Mouse (Mus musculus) stomach, postnatal 0 days (tissue): ENCODE results near the gene Megf9.

ENCODE experiments used
- CTCF ChIP-seq: IDR thresholded peaks from 2 replicates; pipeline ENCODE4 v1.5.1; 2016; ENCODE audit warnings: antibody characterized with exemption, low read depth, mild to moderate bottlenecking, moderate library complexity
- EP300 ChIP-seq: optimal IDR thresholded peaks from 2 replicates; pipeline ENCODE3; 2016; ENCODE audit warnings: antibody characterized with exemption

DNA sequence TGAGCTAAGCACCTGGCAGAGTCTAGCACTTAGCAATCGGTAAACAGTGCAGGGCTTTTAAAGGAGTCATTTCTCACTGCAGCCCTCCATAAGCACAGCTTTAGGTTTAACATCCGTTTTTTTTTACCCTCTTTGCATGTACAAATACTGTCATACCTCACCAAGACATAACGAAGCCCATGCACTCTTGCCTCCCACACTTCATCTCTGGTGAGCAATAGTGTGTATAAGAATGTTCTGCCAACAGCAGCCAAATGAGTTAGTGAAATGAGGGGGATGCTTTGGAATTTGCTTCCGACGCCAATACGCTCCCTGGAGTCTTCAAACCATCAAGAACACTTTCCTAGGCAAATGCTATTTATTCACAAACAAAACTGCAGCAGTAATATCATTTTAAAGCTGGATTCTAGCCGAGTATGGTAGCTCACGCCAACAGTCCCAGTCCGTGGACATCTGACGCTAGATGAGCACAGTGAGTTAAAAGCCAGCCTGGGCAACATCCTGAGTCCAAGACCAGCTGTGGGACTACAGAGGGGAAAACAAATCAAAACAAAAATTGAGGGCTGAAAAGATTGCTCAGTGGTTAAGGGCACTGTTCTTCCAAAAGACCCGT, 142.9 kb downstream of the Megf9 start:
- TF ChIP-seq EP300, result no peak
- TF ChIP-seq CTCF, result no peak
